Mouse (Mus musculus): Measurements from ENCODE around the gene Tle3. TPM values are rescaled to one million over a fixed set of nuclear protein-coding genes. Genes with fewer than 3 reads are reported as not detected.
A peak's percentile ranks its signal among the peaks of the same experiment; 100 is the strongest.

The Tle3 gene
- polyA plus RNA-seq, 1 experiment from 2014 or later, result 16.8 TPM

GRCm38 (mm10) chr9:61326922-61327321 lies 45.2 kb upstream of the Tle3 start:
- no peaks in the 10 kb centered on the region for H3K36me3 ChIP-seq (ENCODE audit: control insufficient read depth, insufficient read depth, low read length)
- DNase-seq (ENCODE audit: low spot score), result no peak
- TF ChIP-seq EP300 (optimal IDR thresholded peaks at IDR 0.05) (no peak), CTCF (IDR thresholded peaks at IDR 0.05; ENCODE audit: low read depth) (no peak)
- peaks cover 2% of the 10 kb centered on the region; the same call in 1 of the 2 replicates for H3K27me3 ChIP-seq (ENCODE audit: control insufficient read depth, insufficient read depth, low read length)
- no peak overlapping the region for H3K4me2 ChIP-seq (replicated peaks; ENCODE audit: low read depth)
- ATAC-seq (ENCODE audit: low FRiP score, low TSS enrichment), result no peak
- H3K9ac ChIP-seq (ENCODE audit: low read length), result no peak overlapping the region
- no peak overlapping the region for H3K27ac ChIP-seq (replicated peaks)
- H3K9me3 ChIP-seq (ENCODE audit: control insufficient read depth, low read length), result no peaks in the 10 kb centered on the region
- WGBS, result 88% methylated on average over 8 of the region's 8 CpGs
- H3K4me1 ChIP-seq (replicated peaks; ENCODE audit: control insufficient read depth, insufficient read depth), result 0 out of 2 replicates have a peak, but pooled peaks cover 6% of the 10 kb centered on the region
- no peak overlapping the region for H3K4me3 ChIP-seq (ENCODE audit: low read depth, low read length)

DNA sequence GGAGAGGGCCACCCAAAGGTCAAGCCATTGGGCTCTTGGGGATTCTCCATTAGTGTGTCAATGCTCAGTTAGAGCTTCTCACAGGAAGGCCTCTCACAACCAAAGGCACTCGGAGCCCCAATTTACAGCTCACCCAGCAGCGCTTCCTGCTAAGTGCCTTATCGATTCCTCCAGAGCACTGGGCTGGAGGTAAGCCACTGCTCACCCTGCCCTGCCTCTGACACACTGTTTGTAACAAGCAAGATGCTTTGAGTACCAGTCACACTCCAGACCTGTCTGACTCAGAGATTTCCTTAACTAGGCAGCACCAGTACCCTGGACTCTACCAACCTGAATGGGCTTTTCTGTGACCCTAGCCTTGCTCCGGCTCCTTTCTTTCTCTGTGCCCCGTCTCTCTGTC lies 44.0 kb upstream of the Tle3 start:
- no peak overlapping the region for H3K27ac ChIP-seq (replicated peaks)
- H3K27me3 ChIP-seq (ENCODE audit: control insufficient read depth, insufficient read depth, low read length), result peaks cover 2% of the 10 kb centered on the region; the same call in 1 of the 2 replicates
- no peaks in the 10 kb centered on the region for H3K36me3 ChIP-seq (ENCODE audit: control insufficient read depth, insufficient read depth, low read length)
- TF ChIP-seq CTCF (IDR thresholded peaks at IDR 0.05; ENCODE audit: low read depth) (no peak), EP300 (optimal IDR thresholded peaks at IDR 0.05) (no peak)
- WGBS, result 86% methylated on average over 5 of the region's 5 CpGs
- no peak overlapping the region for H3K4me2 ChIP-seq (replicated peaks; ENCODE audit: low read depth)
- DNase-seq (ENCODE audit: low spot score) (no peak), ATAC-seq (ENCODE audit: low FRiP score, low TSS enrichment) (peak; percentile 76)
- no peaks in the 10 kb centered on the region for H3K9me3 ChIP-seq (ENCODE audit: control insufficient read depth, low read length)
- H3K9ac ChIP-seq (ENCODE audit: low read length), result no peak overlapping the region
- no peaks in the 10 kb centered on the region for H3K4me1 ChIP-seq (replicated peaks; ENCODE audit: control insufficient read depth, insufficient read depth)
- no peak overlapping the region for H3K4me3 ChIP-seq (ENCODE audit: low read depth, low read length)

DNA sequence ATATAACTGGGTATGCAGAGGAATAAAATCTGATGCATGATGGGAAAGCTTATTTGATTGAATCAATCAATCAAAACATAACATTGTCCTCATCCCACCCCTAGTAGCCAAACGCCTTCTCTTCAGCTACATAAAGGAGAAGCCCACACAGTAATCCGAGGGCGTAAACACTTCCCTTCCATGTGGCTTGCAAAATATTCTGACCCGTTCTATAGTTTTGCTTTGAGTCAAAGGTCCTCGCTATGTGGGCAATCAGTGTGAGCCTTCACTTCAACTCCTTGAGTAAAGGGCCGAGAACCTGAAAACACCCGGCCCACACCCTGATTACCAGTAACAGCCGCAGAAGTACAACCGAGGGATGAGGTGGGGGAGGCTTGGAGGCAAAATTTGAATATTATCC lies 41.4 kb upstream of the Tle3 start:
- Histone ChIP-seq H3K36me3 (ENCODE audit: control insufficient read depth, insufficient read depth, low read length) (no peaks in the 10 kb centered on the region), H3K4me2 (replicated peaks; ENCODE audit: low read depth) (no peak overlapping the region), H3K9me3 (ENCODE audit: control insufficient read depth, low read length) (no peaks in the 10 kb centered on the region), H3K27me3 (ENCODE audit: control insufficient read depth, insufficient read depth, low read length) (no peaks in the 10 kb centered on the region), H3K4me3 (ENCODE audit: low read depth, low read length) (no peak overlapping the region), H3K4me1 (replicated peaks; ENCODE audit: control insufficient read depth, insufficient read depth) (no peaks in the 10 kb centered on the region), H3K9ac (ENCODE audit: low read length) (no peak overlapping the region), H3K27ac (replicated peaks) (no peak overlapping the region)
- WGBS, result 84% methylated on average over 9 of the region's 9 CpGs
- DNase-seq (ENCODE audit: low spot score) (no peak), ATAC-seq (ENCODE audit: low FRiP score, low TSS enrichment) (no peak)
- TF ChIP-seq EP300 (optimal IDR thresholded peaks at IDR 0.05) (no peak), CTCF (IDR thresholded peaks at IDR 0.05; ENCODE audit: low read depth) (no peak)

GRCm38 (mm10) chr9:61332226-61332936 lies 39.8 kb upstream of the Tle3 start:
- Histone ChIP-seq H3K36me3 (ENCODE audit: control insufficient read depth, insufficient read depth, low read length) (no peaks in the 10 kb centered on the region), H3K27me3 (ENCODE audit: control insufficient read depth, insufficient read depth, low read length) (no peaks in the 10 kb centered on the region), H3K9me3 (ENCODE audit: control insufficient read depth, low read length) (no peaks in the 10 kb centered on the region), H3K9ac (ENCODE audit: low read length) (no peak overlapping the region), H3K4me1 (replicated peaks; ENCODE audit: control insufficient read depth, insufficient read depth) (no peaks in the 10 kb centered on the region), H3K27ac (replicated peaks) (no peak overlapping the region), H3K4me2 (replicated peaks; ENCODE audit: low read depth) (no peak overlapping the region), H3K4me3 (ENCODE audit: low read depth, low read length) (no peak overlapping the region)
- TF ChIP-seq CTCF (IDR thresholded peaks at IDR 0.05; ENCODE audit: low read depth), result no peak
- TF ChIP-seq EP300 (optimal IDR thresholded peaks at IDR 0.05), result no peak
- ATAC-seq (ENCODE audit: low FRiP score, low TSS enrichment) (no peak), DNase-seq (ENCODE audit: low spot score) (no peak)
- 79% methylated on average over 7 of the region's 7 CpGs for WGBS

GRCm38 (mm10) chr9:61336179-61336578 lies 36.0 kb upstream of the Tle3 start:
- no peaks in the 10 kb centered on the region for H3K4me1 ChIP-seq (replicated peaks; ENCODE audit: control insufficient read depth, insufficient read depth)
- DNase-seq (ENCODE audit: low spot score) (no peak), ATAC-seq (ENCODE audit: low FRiP score, low TSS enrichment) (no peak)
- no peak overlapping the region for H3K4me2 ChIP-seq (replicated peaks; ENCODE audit: low read depth)
- no peak overlapping the region for H3K4me3 ChIP-seq (ENCODE audit: low read depth, low read length)
- no peak overlapping the region for H3K27ac ChIP-seq (replicated peaks)
- TF ChIP-seq EP300 (optimal IDR thresholded peaks at IDR 0.05), result no peak
- no peak for TF ChIP-seq CTCF (IDR thresholded peaks at IDR 0.05; ENCODE audit: low read depth)
- H3K27me3 ChIP-seq (ENCODE audit: control insufficient read depth, insufficient read depth, low read length), result no peaks in the 10 kb centered on the region
- H3K9ac ChIP-seq (ENCODE audit: low read length), result no peak overlapping the region
- H3K9me3 ChIP-seq (ENCODE audit: control insufficient read depth, low read length), result no peaks in the 10 kb centered on the region
- no peaks in the 10 kb centered on the region for H3K36me3 ChIP-seq (ENCODE audit: control insufficient read depth, insufficient read depth, low read length)
